Mouse (Mus musculus): Measurements from ENCODE around the gene Arl1. TPM values are rescaled to one million over a fixed set of nuclear protein-coding genes. Genes with fewer than 3 reads are reported as not detected.

Gene Arl1
- polyA plus RNA-seq, 1 experiment from 2014 or later = 193 TPM

DNA sequence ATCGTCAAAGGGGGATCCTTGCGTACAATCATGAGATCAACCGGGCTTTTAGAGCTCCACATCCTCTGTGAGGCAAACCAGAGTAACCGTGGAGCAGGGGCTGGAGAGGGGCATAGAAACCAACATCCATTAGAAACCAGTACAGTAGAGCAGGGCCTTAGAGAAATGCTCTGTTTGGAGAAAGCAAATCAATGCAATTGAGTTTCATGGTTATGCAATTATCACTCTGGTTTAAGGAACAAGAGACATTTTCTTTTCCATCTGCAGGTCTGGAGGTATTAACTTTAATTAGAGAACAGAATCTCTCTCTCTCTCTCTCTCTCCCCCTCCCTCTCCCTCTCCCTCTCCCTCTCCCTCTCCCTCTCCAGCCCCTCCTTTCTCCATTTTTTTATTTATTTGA, 15.9 kb upstream of the Arl1 start:
- Histone ChIP-seq H3K4me2 (no peak overlapping the region), H3K4me1 (ENCODE audit: insufficient read depth) (no peaks in the 10 kb centered on the region), H3K9me3 (ENCODE audit: low read depth, low read length) (no peaks in the 10 kb centered on the region), H3K27me3 (ENCODE audit: insufficient read depth, low read length) (no peaks in the 10 kb centered on the region), H3K36me3 (ENCODE audit: insufficient read depth) (no peaks in the 10 kb centered on the region), H3K27ac (ENCODE audit: low read depth) (no peak overlapping the region), H3K4me3 (ENCODE audit: low read depth, low read length) (no peak overlapping the region), H3K9ac (no peak overlapping the region)
- WGBS = 79% methylated on average over 4 of the region's 4 CpGs
- ATAC-seq (ENCODE audit: insufficient read depth) = no peak
- no peak for TF ChIP-seq CTCF (IDR thresholded peaks at IDR 0.05; ENCODE audit: low read depth)
- no peak for DNase-seq

DNA sequence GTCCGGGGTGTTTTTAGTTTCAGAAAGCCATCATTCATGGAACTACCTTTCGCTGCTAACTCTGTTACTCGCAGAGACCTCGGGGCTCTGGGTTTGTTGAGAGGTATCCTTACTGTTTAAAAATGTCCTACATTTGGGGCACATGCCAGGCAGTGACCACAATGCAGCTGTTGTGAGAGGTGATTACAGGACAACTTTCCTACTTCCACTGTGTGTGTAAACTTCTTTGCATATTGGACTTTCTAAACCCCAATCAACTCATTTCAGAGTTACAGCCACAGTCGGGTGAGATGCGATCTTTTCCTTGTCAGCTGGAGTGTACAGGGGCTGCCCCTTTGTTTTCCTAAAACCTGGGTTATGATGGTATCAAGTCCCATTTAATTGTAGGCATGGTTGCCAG, 15.0 kb upstream of the Arl1 start:
- Histone ChIP-seq H3K27ac (ENCODE audit: low read depth) (no peak overlapping the region), H3K9ac (no peak overlapping the region), H3K4me3 (ENCODE audit: low read depth, low read length) (no peak overlapping the region), H3K4me2 (no peak overlapping the region), H3K4me1 (ENCODE audit: insufficient read depth) (no peaks in the 10 kb centered on the region), H3K36me3 (ENCODE audit: insufficient read depth) (no peaks in the 10 kb centered on the region), H3K9me3 (ENCODE audit: low read depth, low read length) (no peaks in the 10 kb centered on the region), H3K27me3 (ENCODE audit: insufficient read depth, low read length) (no peaks in the 10 kb centered on the region)
- DNase-seq = no peak
- no peak for TF ChIP-seq CTCF (IDR thresholded peaks at IDR 0.05; ENCODE audit: low read depth)
- ATAC-seq (ENCODE audit: insufficient read depth) = no peak
- WGBS = 82% methylated on average over 6 of the region's 6 CpGs

DNA sequence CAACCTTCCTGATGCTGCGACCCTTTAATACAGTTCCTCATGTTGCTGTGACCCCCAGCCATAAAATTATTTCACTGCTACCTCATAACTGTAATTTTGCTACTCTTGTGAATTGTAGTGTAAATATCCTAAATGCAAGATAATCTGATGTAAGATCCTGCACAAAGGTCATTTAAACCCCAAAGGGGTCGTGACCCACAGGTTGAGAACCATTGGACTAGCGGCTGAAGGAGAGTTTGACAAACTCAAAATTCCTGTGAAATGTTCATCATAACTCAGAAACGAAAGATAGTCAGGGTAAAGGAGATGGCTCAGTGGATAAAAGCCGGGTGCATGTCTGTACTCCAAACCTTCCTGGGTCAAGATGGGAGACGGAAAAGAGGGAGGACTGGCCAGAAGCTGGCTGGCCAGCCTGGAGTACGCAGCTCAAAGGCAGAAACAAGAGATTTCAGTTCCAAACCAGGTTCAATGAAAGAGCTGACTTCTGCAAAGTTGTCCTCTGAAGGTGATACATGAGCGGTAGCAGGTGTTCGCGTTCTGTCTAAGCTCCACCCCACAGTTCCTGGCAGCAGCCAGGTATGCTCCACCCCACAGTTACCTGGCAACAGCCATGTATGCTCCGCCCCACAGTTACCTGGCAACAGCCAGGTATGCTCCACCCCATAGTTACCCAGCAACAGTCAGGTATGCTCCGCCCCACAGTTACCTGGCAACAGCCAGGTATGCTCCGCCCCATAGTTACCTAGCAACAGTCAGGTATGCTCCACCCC, 13.5 kb upstream of the Arl1 start:
- Histone ChIP-seq H3K36me3 (ENCODE audit: insufficient read depth) (no peaks in the 10 kb centered on the region), H3K27me3 (ENCODE audit: insufficient read depth, low read length) (no peaks in the 10 kb centered on the region), H3K4me3 (ENCODE audit: low read depth, low read length) (no peak overlapping the region), H3K4me1 (ENCODE audit: insufficient read depth) (no peaks in the 10 kb centered on the region), H3K27ac (ENCODE audit: low read depth) (no peak overlapping the region), H3K4me2 (no peak overlapping the region; the same call in 1 of the 2 replicates), H3K9ac (no peak overlapping the region), H3K9me3 (ENCODE audit: low read depth, low read length) (no peaks in the 10 kb centered on the region)
- 45% methylated on average over 13 of the region's 13 CpGs for WGBS
- ATAC-seq (ENCODE audit: insufficient read depth) (peak; percentile 39; the same call in 1 of the 2 replicates), DNase-seq (peak; percentile 59)
- TF ChIP-seq CTCF (IDR thresholded peaks at IDR 0.05; ENCODE audit: low read depth) = no peak

DNA sequence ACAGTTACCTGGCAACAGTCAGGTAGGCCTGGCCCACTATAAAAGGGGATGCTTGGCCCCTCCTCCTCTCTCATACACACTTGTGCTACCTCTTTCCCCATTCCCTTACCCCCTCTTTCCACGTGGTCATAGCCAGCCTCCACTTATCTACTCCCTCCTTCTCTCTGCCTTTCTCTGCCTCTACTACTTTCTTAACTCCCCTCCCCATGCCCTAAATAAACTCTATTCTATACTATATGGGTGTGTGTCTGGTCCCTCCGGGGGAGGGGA, 13.0 kb upstream of the Arl1 start:
- DNase-seq (no peak), ATAC-seq (ENCODE audit: insufficient read depth) (peak; percentile 71; the same call in 1 of the 2 replicates)
- no peaks in the 10 kb centered on the region for H3K36me3 ChIP-seq (ENCODE audit: insufficient read depth)
- no peaks in the 10 kb centered on the region for H3K27me3 ChIP-seq (ENCODE audit: insufficient read depth, low read length)
- no peak overlapping the region for H3K4me2 ChIP-seq
- H3K9ac ChIP-seq = no peak overlapping the region
- TF ChIP-seq CTCF (IDR thresholded peaks at IDR 0.05; ENCODE audit: low read depth) = no peak
- no peaks in the 10 kb centered on the region for H3K9me3 ChIP-seq (ENCODE audit: low read depth, low read length)
- no peak overlapping the region for H3K4me3 ChIP-seq (ENCODE audit: low read depth, low read length)
- no peak overlapping the region for H3K27ac ChIP-seq (ENCODE audit: low read depth)
- WGBS = 56% methylated on average over 2 of the region's 2 CpGs
- H3K4me1 ChIP-seq (ENCODE audit: insufficient read depth) = no peaks in the 10 kb centered on the region

DNA sequence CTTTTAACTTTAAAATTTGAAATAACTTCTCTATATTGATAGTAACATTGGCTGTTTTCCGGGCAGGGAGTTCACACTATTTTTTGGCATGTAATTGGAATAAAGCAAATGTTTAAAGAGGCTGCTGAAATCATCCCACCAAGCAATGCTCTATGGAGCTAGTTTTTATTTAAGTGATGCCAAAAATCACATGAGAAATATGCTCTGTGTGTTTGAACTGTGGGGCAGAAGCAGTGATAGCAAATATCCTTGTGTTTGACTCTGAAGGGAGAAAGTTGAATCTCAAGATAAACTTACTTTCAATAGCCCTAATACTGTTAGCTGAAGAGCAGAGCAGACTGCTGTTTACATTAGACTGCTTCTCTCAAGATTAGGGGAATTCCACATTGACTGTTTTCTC, 11.0 kb upstream of the Arl1 start:
- no peak overlapping the region for H3K27ac ChIP-seq (ENCODE audit: low read depth)
- no peak overlapping the region for H3K9ac ChIP-seq
- ATAC-seq (ENCODE audit: insufficient read depth) (peak; percentile 50; the same call in 1 of the 2 replicates), DNase-seq (peak; percentile 50)
- H3K36me3 ChIP-seq (ENCODE audit: insufficient read depth) = no peaks in the 10 kb centered on the region
- no peak for TF ChIP-seq CTCF (IDR thresholded peaks at IDR 0.05; ENCODE audit: low read depth)
- WGBS = 19% methylated on average over 1 of the region's 1 CpGs
- H3K4me1 ChIP-seq (ENCODE audit: insufficient read depth) = no peaks in the 10 kb centered on the region
- no peak overlapping the region for H3K4me2 ChIP-seq
- no peak overlapping the region for H3K4me3 ChIP-seq (ENCODE audit: low read depth, low read length)
- H3K9me3 ChIP-seq (ENCODE audit: low read depth, low read length) = no peaks in the 10 kb centered on the region
- H3K27me3 ChIP-seq (ENCODE audit: insufficient read depth, low read length) = no peaks in the 10 kb centered on the region

DNA sequence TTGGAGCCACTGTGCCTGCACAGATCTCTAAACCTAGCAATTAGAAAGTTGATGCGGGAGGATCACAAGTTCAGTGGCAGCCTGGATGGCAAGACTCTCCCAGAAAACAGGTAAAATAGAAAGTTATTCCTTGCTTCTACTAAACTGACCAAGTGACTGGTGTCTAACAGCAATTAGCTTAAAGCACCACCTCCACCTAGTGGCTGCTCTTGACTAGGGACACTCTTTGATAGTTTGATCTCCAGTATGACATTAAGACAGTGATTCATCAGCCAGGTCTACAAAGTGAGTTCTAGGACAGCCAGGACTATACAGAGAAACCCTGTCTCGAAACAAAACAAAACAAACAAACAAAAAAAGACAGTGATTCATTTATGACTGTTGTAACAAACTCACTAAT, 5.3 kb upstream of the Arl1 start:
- Histone ChIP-seq H3K9ac (no peak overlapping the region), H3K9me3 (ENCODE audit: low read depth, low read length) (no peaks in the 10 kb centered on the region), H3K4me2 (no peak overlapping the region), H3K4me1 (ENCODE audit: insufficient read depth) (no peaks in the 10 kb centered on the region), H3K4me3 (ENCODE audit: low read depth, low read length) (no peak overlapping the region), H3K27ac (ENCODE audit: low read depth) (no peak overlapping the region), H3K27me3 (ENCODE audit: insufficient read depth, low read length) (no peaks in the 10 kb centered on the region), H3K36me3 (ENCODE audit: insufficient read depth) (no peaks in the 10 kb centered on the region)
- WGBS = 49% methylated on average over 2 of the region's 2 CpGs
- peak; percentile 68 for TF ChIP-seq CTCF (IDR thresholded peaks at IDR 0.05; ENCODE audit: low read depth)
- ATAC-seq (ENCODE audit: insufficient read depth) (no peak), DNase-seq (peak; percentile 70)

DNA sequence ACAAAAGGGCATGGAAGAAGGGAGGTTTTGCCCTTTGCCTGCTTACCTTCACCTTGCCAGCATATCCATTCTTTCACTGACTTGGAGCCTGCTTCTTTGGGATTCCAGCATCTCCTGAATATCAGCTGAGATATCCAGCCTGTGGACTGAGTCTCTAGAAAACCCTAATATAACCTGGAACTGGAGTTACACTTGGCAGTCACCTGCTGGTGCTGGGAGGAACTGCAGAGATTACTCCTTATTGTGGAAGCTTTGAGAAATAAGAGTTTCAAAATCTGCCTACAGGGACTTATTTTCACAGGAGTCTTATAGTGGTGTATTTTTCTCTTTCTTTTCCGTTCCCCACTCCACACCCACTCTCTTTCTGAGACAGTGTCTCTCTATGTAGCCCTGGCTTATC, 3.5 kb upstream of the Arl1 start:
- 35% methylated on average over 1 of the region's 1 CpGs for WGBS
- H3K4me2 ChIP-seq = no peak overlapping the region
- TF ChIP-seq CTCF (IDR thresholded peaks at IDR 0.05; ENCODE audit: low read depth) = peak; percentile 70
- H3K27me3 ChIP-seq (ENCODE audit: insufficient read depth, low read length) = no peaks in the 10 kb centered on the region
- H3K27ac ChIP-seq (ENCODE audit: low read depth) = no peak overlapping the region
- ATAC-seq (ENCODE audit: insufficient read depth) (no peak), DNase-seq (peak; percentile 80)
- H3K9ac ChIP-seq = no peak overlapping the region
- no peaks in the 10 kb centered on the region for H3K9me3 ChIP-seq (ENCODE audit: low read depth, low read length)
- H3K4me3 ChIP-seq (ENCODE audit: low read depth, low read length) = no peak overlapping the region
- H3K36me3 ChIP-seq (ENCODE audit: insufficient read depth) = no peaks in the 10 kb centered on the region
- peaks cover under 1% of the 10 kb centered on the region; the same call in 1 of the 2 replicates for H3K4me1 ChIP-seq (ENCODE audit: insufficient read depth)
